Mouse (Mus musculus): ENCODE data around the gene Ptov1. TPM values are rescaled to one million over a fixed set of nuclear protein-coding genes. Genes with fewer than 3 reads are reported as not detected.

Gene Ptov1
- polyA plus RNA-seq, 2 experiments: 35.0 to 47.3 TPM

DNA sequence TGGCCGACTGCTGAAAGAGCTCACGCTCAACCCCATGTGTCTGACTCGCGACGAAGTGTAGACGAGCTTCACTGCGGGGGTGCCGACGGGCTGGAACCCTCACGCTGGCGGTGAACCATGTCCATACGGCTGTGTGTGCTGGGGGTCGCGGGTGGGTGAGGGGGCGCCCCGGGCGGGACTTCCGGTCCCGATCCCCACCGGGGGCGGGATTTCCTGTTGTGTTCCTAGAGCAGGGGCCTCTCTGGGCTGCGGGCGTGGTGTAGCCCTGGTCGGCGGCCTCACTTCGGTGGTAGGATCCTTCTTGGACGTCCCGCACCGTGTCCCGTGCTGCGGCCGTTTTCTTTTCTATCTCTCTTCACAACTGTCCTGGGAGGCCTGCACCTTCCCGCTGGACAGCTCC is 19.4 kb downstream of the Ptov1 start:
- Histone ChIP-seq H3K4me3 (ENCODE audit: insufficient read depth in 1 of 2, low read depth in 2 of 2, low read length in 2 of 2) (peak overlapping the region; percentile 80 to 90), H3K4me1 (replicated peaks; ENCODE audit: control insufficient read depth in 2 of 2, insufficient read depth in 2 of 2, low read length in 1 of 2) (peaks cover 23 to 24% of the 10 kb centered on the region in 2 experiments), H3K9ac (replicated peaks) (peak overlapping the region; percentile 80), H3K27ac (peak overlapping the region; percentile 88), H3K9me3 (ENCODE audit: control insufficient read depth, low read length) (no peaks in the 10 kb centered on the region), H3K36me3 (replicated peaks; ENCODE audit: control insufficient read depth, insufficient read depth, low read depth) (peaks cover 7% of the 10 kb centered on the region; the same call in 1 of the 2 replicates), H3K27me3 (ENCODE audit: control insufficient read depth, insufficient read depth, low read length) (no peaks in the 10 kb centered on the region), H3K4me2 (ENCODE audit: low read depth) (peak overlapping the region; percentile 97)
- peak; percentile 55 to 68 (median 60) for DNase-seq (ENCODE audit: low read depth in 3 of 3, low spot score in 3 of 3)
- TF ChIP-seq CTCF (IDR thresholded peaks at IDR 0.05; ENCODE audit: low read depth): no peak
- TF ChIP-seq EP300 (IDR thresholded peaks at IDR 0.05; ENCODE audit: low read depth): no peak
- WGBS (ENCODE audit: insufficient replicate concordance): under 1% methylated on average over 33 of the region's 33 CpGs
- ATAC-seq (ENCODE audit: insufficient read depth): peak; percentile 40

DNA sequence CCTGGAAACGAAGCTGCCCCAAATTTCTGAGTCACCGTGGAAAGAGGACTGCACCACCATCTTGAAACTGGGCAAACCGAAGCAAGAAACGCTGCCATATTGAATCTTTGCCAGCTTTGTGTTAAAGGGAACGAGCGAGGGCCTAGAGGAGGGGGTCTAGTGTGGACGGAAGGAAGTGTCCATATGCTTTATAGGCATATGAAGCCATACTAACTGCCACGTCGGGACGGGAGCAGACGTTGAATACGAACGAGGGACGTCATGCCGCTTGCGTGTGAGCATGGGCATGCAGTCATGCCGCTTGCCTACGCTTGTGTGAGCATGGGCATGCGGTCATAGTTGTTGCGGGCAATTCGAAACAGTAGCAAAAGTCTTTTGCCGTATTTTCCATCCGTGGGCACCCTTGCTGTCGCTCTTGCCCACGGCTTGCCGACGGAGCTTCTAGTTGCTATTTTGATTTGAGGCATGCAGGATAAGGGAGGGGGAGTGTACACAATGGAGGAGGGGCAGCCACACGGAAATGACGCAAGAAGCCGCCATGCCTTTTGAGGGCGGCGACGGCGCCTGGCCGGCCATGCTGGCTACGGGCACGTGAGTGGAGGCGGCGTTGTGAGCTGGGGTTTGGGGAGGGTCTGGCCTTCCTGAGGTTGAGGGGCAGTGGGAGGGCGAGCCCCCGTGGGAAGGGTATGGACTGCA is 20.0 kb downstream of the Ptov1 start:
- H3K36me3 ChIP-seq (replicated peaks; ENCODE audit: control insufficient read depth, insufficient read depth, low read depth): peaks cover 7% of the 10 kb centered on the region; the same call in 1 of the 2 replicates
- no peaks in the 10 kb centered on the region for H3K9me3 ChIP-seq (ENCODE audit: control insufficient read depth, low read length)
- H3K9ac ChIP-seq (replicated peaks): peak overlapping the region; percentile 80
- H3K4me2 ChIP-seq (ENCODE audit: low read depth): peak overlapping the region; percentile 97
- peaks cover 20 to 22% of the 10 kb centered on the region in 2 experiments for H3K4me1 ChIP-seq (replicated peaks; ENCODE audit: control insufficient read depth in 2 of 2, insufficient read depth in 2 of 2, low read length in 1 of 2)
- under 1% methylated on average over 41 of the region's 41 CpGs for WGBS (ENCODE audit: insufficient replicate concordance)
- ATAC-seq (ENCODE audit: insufficient read depth) (peak; percentile 57), DNase-seq (ENCODE audit: low read depth in 3 of 3, low spot score in 3 of 3) (peak; percentile 82 to 87 (median 83))
- H3K27me3 ChIP-seq (ENCODE audit: control insufficient read depth, insufficient read depth, low read length): no peaks in the 10 kb centered on the region
- peak overlapping the region; percentile 80 to 90 for H3K4me3 ChIP-seq (ENCODE audit: insufficient read depth in 1 of 2, low read depth in 2 of 2, low read length in 2 of 2)
- H3K27ac ChIP-seq: peak overlapping the region; percentile 88
- TF ChIP-seq CTCF (IDR thresholded peaks at IDR 0.05; ENCODE audit: low read depth): no peak; the same call in 1 of the 2 replicates
- 0 out of 2 replicates have a peak, but pooled peaks have one; percentile 0 for TF ChIP-seq EP300 (IDR thresholded peaks at IDR 0.05; ENCODE audit: low read depth)

- peak within 1 kb of the TSS; percentile 97 for H3K4me2 ChIP-seq (ENCODE audit: low read depth)
- H3K27ac ChIP-seq: peak within 1 kb of the TSS; percentile 88
- H3K36me3 ChIP-seq (replicated peaks; ENCODE audit: control insufficient read depth, insufficient read depth, low read depth): peaks cover 7% of the 10 kb centered on the region
- under 1% methylated on average over 54 of the region's 54 CpGs for WGBS (ENCODE audit: insufficient replicate concordance)
- no peaks in the 10 kb centered on the region for H3K9me3 ChIP-seq (ENCODE audit: control insufficient read depth, low read length)
- H3K4me3 ChIP-seq (ENCODE audit: insufficient read depth in 1 of 2, low read depth in 2 of 2, low read length in 2 of 2): peak within 1 kb of the TSS; percentile 80 to 90
- H3K9ac ChIP-seq (replicated peaks): peak within 1 kb of the TSS; percentile 80
- peaks cover 20 to 21% of the 10 kb centered on the region in 2 experiments for H3K4me1 ChIP-seq (replicated peaks; ENCODE audit: control insufficient read depth in 2 of 2, insufficient read depth in 2 of 2, low read length in 1 of 2)
- ATAC-seq (ENCODE audit: insufficient read depth) (peak; percentile 82), DNase-seq (ENCODE audit: low read depth in 3 of 3, low spot score in 3 of 3) (peak; percentile 94 to 97 (median 95))
- TF ChIP-seq CTCF (IDR thresholded peaks at IDR 0.05; ENCODE audit: low read depth) (no peak), EP300 (IDR thresholded peaks at IDR 0.05; ENCODE audit: low read depth) (peak; percentile 32; the same call in 1 of the 2 replicates)
- no peaks in the 10 kb centered on the region for H3K27me3 ChIP-seq (ENCODE audit: control insufficient read depth, insufficient read depth, low read length)
Observed at GRCm38 (mm10) chr7:44848561-44849415, 20.8 kb downstream of the Ptov1 start, which contains the start of the genes Akt1s1 and Tbc1d17. Akt1s1 (plus strand) TSS chr7:44848991. Tbc1d17 (minus strand) TSS chr7:44849079.

DNA sequence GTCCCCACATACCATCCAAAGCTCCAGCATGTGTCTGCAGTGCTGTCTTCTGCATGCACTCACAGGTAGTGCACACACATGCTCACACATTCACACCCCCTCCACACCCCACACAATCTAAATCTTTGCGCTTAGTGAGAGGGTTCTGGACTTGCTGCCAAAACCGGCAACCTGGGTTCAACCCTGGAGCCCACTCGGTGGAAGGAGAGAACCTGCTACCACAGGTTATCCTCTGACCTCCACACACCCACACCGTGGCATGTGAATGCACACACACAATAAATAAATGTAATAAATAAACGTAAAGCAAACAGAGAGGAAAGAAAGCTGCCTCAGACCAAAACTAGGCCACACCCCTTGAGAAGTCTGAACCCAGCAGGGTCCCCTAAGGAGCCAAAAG is 21.8 kb downstream of the Ptov1 start:
- Histone ChIP-seq H3K4me3 (ENCODE audit: insufficient read depth in 1 of 2, low read depth in 2 of 2, low read length in 2 of 2) (peak overlapping the region; percentile 80 to 90), H3K36me3 (replicated peaks; ENCODE audit: control insufficient read depth, insufficient read depth, low read depth) (peaks cover 7% of the 10 kb centered on the region), H3K4me1 (replicated peaks; ENCODE audit: control insufficient read depth in 2 of 2, insufficient read depth in 2 of 2, low read length in 1 of 2) (peaks cover 15 to 22% of the 10 kb centered on the region in 2 experiments), H3K4me2 (ENCODE audit: low read depth) (peak overlapping the region; percentile 97), H3K9ac (replicated peaks) (peak overlapping the region; percentile 54), H3K27ac (peak overlapping the region; percentile 24), H3K27me3 (ENCODE audit: control insufficient read depth, insufficient read depth, low read length) (no peaks in the 10 kb centered on the region), H3K9me3 (ENCODE audit: control insufficient read depth, low read length) (no peaks in the 10 kb centered on the region)
- WGBS (ENCODE audit: insufficient replicate concordance): 66% methylated on average over 5 of the region's 5 CpGs
- TF ChIP-seq EP300 (IDR thresholded peaks at IDR 0.05; ENCODE audit: low read depth) (no peak), CTCF (IDR thresholded peaks at IDR 0.05; ENCODE audit: low read depth) (no peak)
- DNase-seq (ENCODE audit: low read depth in 3 of 3, low spot score in 3 of 3) (no peak), ATAC-seq (ENCODE audit: insufficient read depth) (no peak)
